Mouse (Mus musculus): ENCODE measurements around the gene Nup62cl. TPM values are rescaled to one million over a fixed set of nuclear protein-coding genes. Genes with fewer than 3 reads are reported as not detected.

Gene Nup62cl
- not detected in 2 replicates for polyA plus RNA-seq (2012; ENCODE audit: low replicate concordance)

GRCm38 (mm10) chrX:140062135-140062975 lies at the start of gene Nup62cl, which contains the start of gene Pih1h3b:
Gene Nup62cl, minus strand, starts transcription at chrX:140062712.
Gene Pih1h3b, plus strand, starts transcription at chrX:140062879.

GRCm38 (mm10) chrX:139997740-139998690 lies 64.5 kb downstream of the Nup62cl start, which contains the start of gene Rbm41:
Gene Rbm41, minus strand, starts transcription at chrX:139998595.

Other genes with a start within 250 kb of the Nup62cl start
- 0.34 and 1.5 TPM in 2 replicates for gene Morc4, start 191.0 kb downstream of the Nup62cl start, polyA plus RNA-seq (2012; ENCODE audit: low replicate concordance)
- 0.41 TPM in 1 of 2 replicates, not detected in the other for gene Rbm41, start 64.1 kb downstream of the Nup62cl start, polyA plus RNA-seq (2012; ENCODE audit: low replicate concordance)
- gene Pih1h3b, start 167 bp upstream of the Nup62cl start, polyA plus RNA-seq (2012; ENCODE audit: low replicate concordance), result not detected in 2 replicates

Measured in leukemia stem cell, adult 10-12 weeks (primary cell).